Mouse (Mus musculus): Measurements from ENCODE around the gene Tspan4.
A peak's percentile ranks its signal among the peaks of the same experiment; 100 is the strongest.

The Tspan4 gene

GRCm38 (mm10) chr7:141468164-141468521 lies 6.9 kb upstream of the Tspan4 start:
- peaks cover 33% of the 10 kb centered on the region for H3K27me3 ChIP-seq (ENCODE audit: insufficient read depth, low read length)
- TF ChIP-seq POU5F1 (IDR thresholded peaks at IDR 0.05; ENCODE audit: borderline replicate concordance, low read length), result no peak
- no peak for TF ChIP-seq CTCF (conservative IDR thresholded peaks at IDR 0.05; ENCODE audit: low read length)
- TF ChIP-seq NANOG (IDR thresholded peaks at IDR 0.05; ENCODE audit: borderline replicate concordance, low read length), result no peak

GRCm38 (mm10) chr7:141468522-141469211 lies 6.4 kb upstream of the Tspan4 start:
- Histone ChIP-seq H3K9me3 (ENCODE audit: low read length) (no peaks in the 10 kb centered on the region), H3K4me1 (replicated peaks; ENCODE audit: low read depth, low read length) (peaks cover 95% of the 10 kb centered on the region), H3K27me3 (ENCODE audit: insufficient read depth, low read length) (peaks cover 28% of the 10 kb centered on the region), H3K36me3 (ENCODE audit: insufficient read depth, low read length) (peaks cover 47% of the 10 kb centered on the region), H3K4me3 (replicated peaks; ENCODE audit: low read length) (peak overlapping the region; percentile 93)
- TF ChIP-seq CTCF (conservative IDR thresholded peaks at IDR 0.05; ENCODE audit: low read length) (peak; percentile 22; the same call in 1 of the 2 replicates), NANOG (IDR thresholded peaks at IDR 0.05; ENCODE audit: borderline replicate concordance, low read length) (no peak)

More at GRCm38 (mm10) chr7:141468164-141468521, 6.9 kb upstream of the Tspan4 start:
- Histone ChIP-seq H3K4me1 (replicated peaks; ENCODE audit: low read depth, low read length) (peaks cover 95% of the 10 kb centered on the region), H3K4me3 (replicated peaks; ENCODE audit: low read length) (peak overlapping the region; percentile 93), H3K9me3 (ENCODE audit: low read length) (no peaks in the 10 kb centered on the region), H3K36me3 (ENCODE audit: insufficient read depth, low read length) (peaks cover 41% of the 10 kb centered on the region)

GRCm38 (mm10) chr7:141469352-141469751 lies 5.7 kb upstream of the Tspan4 start:
- Histone ChIP-seq H3K27me3 (ENCODE audit: insufficient read depth, low read length) (peaks cover 21% of the 10 kb centered on the region), H3K9me3 (ENCODE audit: low read length) (no peaks in the 10 kb centered on the region), H3K4me3 (replicated peaks; ENCODE audit: low read length) (peak overlapping the region; percentile 93), H3K4me1 (replicated peaks; ENCODE audit: low read depth, low read length) (peaks cover 95% of the 10 kb centered on the region), H3K36me3 (ENCODE audit: insufficient read depth, low read length) (peaks cover 49% of the 10 kb centered on the region)
- TF ChIP-seq CTCF (conservative IDR thresholded peaks at IDR 0.05; ENCODE audit: low read length), result no peak
- TF ChIP-seq NANOG (IDR thresholded peaks at IDR 0.05; ENCODE audit: borderline replicate concordance, low read length), result no peak
- TF ChIP-seq POU5F1 (IDR thresholded peaks at IDR 0.05; ENCODE audit: borderline replicate concordance, low read length), result no peak

- Histone ChIP-seq H3K9me3 (ENCODE audit: low read length) (no peaks in the 10 kb centered on the region), H3K36me3 (ENCODE audit: insufficient read depth, low read length) (peaks cover 49% of the 10 kb centered on the region), H3K4me3 (replicated peaks; ENCODE audit: low read length) (peak overlapping the region; percentile 93), H3K4me1 (replicated peaks; ENCODE audit: low read depth, low read length) (peaks cover 88% of the 10 kb centered on the region), H3K27me3 (ENCODE audit: insufficient read depth, low read length) (peaks cover 14% of the 10 kb centered on the region)
- no peak for TF ChIP-seq NANOG (IDR thresholded peaks at IDR 0.05; ENCODE audit: borderline replicate concordance, low read length)
- TF ChIP-seq POU5F1 (IDR thresholded peaks at IDR 0.05; ENCODE audit: borderline replicate concordance, low read length), result no peak
- TF ChIP-seq CTCF (conservative IDR thresholded peaks at IDR 0.05; ENCODE audit: low read length), result no peak
Measured at GRCm38 (mm10) chr7:141469901-141470636, 5.0 kb upstream of the Tspan4 start.

GRCm38 (mm10) chr7:141470637-141470944 lies 4.4 kb upstream of the Tspan4 start:
- Histone ChIP-seq H3K9me3 (ENCODE audit: low read length) (no peaks in the 10 kb centered on the region), H3K4me3 (replicated peaks; ENCODE audit: low read length) (peak overlapping the region; percentile 93), H3K27me3 (ENCODE audit: insufficient read depth, low read length) (peaks cover 10% of the 10 kb centered on the region), H3K36me3 (ENCODE audit: insufficient read depth, low read length) (peaks cover 49% of the 10 kb centered on the region), H3K4me1 (replicated peaks; ENCODE audit: low read depth, low read length) (peaks cover 83% of the 10 kb centered on the region)
- TF ChIP-seq CTCF (conservative IDR thresholded peaks at IDR 0.05; ENCODE audit: low read length), result no peak
- no peak for TF ChIP-seq NANOG (IDR thresholded peaks at IDR 0.05; ENCODE audit: borderline replicate concordance, low read length)
- TF ChIP-seq POU5F1 (IDR thresholded peaks at IDR 0.05; ENCODE audit: borderline replicate concordance, low read length), result no peak

GRCm38 (mm10) chr7:141471236-141471635 lies 3.8 kb upstream of the Tspan4 start:
- no peaks in the 10 kb centered on the region for H3K9me3 ChIP-seq (ENCODE audit: low read length)
- peaks cover 83% of the 10 kb centered on the region for H3K4me1 ChIP-seq (replicated peaks; ENCODE audit: low read depth, low read length)
- TF ChIP-seq NANOG (IDR thresholded peaks at IDR 0.05; ENCODE audit: borderline replicate concordance, low read length), result no peak
- TF ChIP-seq POU5F1 (IDR thresholded peaks at IDR 0.05; ENCODE audit: borderline replicate concordance, low read length), result no peak
- TF ChIP-seq CTCF (conservative IDR thresholded peaks at IDR 0.05; ENCODE audit: low read length), result no peak
- H3K27me3 ChIP-seq (ENCODE audit: insufficient read depth, low read length), result peaks cover 9% of the 10 kb centered on the region
- no peak overlapping the region for H3K4me3 ChIP-seq (replicated peaks; ENCODE audit: low read length)
- H3K36me3 ChIP-seq (ENCODE audit: insufficient read depth, low read length), result peaks cover 49% of the 10 kb centered on the region

GRCm38 (mm10) chr7:141472226-141472625 lies 2.8 kb upstream of the Tspan4 start:
- Histone ChIP-seq H3K4me3 (replicated peaks; ENCODE audit: low read length) (no peak overlapping the region), H3K9me3 (ENCODE audit: low read length) (no peaks in the 10 kb centered on the region), H3K27me3 (ENCODE audit: insufficient read depth, low read length) (peaks cover 10% of the 10 kb centered on the region), H3K4me1 (replicated peaks; ENCODE audit: low read depth, low read length) (peaks cover 84% of the 10 kb centered on the region), H3K36me3 (ENCODE audit: insufficient read depth, low read length) (peaks cover 49% of the 10 kb centered on the region)
- TF ChIP-seq NANOG (IDR thresholded peaks at IDR 0.05; ENCODE audit: borderline replicate concordance, low read length) (no peak), CTCF (conservative IDR thresholded peaks at IDR 0.05; ENCODE audit: low read length) (no peak), POU5F1 (IDR thresholded peaks at IDR 0.05; ENCODE audit: borderline replicate concordance, low read length) (no peak)

GRCm38 (mm10) chr7:141472763-141473162 lies 2.3 kb upstream of the Tspan4 start:
- Histone ChIP-seq H3K27me3 (ENCODE audit: insufficient read depth, low read length) (peaks cover 14% of the 10 kb centered on the region), H3K36me3 (ENCODE audit: insufficient read depth, low read length) (peaks cover 49% of the 10 kb centered on the region), H3K9me3 (ENCODE audit: low read length) (no peaks in the 10 kb centered on the region), H3K4me3 (replicated peaks; ENCODE audit: low read length) (0 out of 2 replicates have a peak overlapping the region, but pooled peaks have one; percentile 96), H3K4me1 (replicated peaks; ENCODE audit: low read depth, low read length) (peaks cover 85% of the 10 kb centered on the region)
- TF ChIP-seq CTCF (conservative IDR thresholded peaks at IDR 0.05; ENCODE audit: low read length) (no peak), POU5F1 (IDR thresholded peaks at IDR 0.05; ENCODE audit: borderline replicate concordance, low read length) (no peak), NANOG (IDR thresholded peaks at IDR 0.05; ENCODE audit: borderline replicate concordance, low read length) (no peak)

Data from E14TG2a.4 (cell line).